Mouse (Mus musculus): ENCODE measurements around the gene Eif4b. TPM values are rescaled to one million over a fixed set of nuclear protein-coding genes. Genes with fewer than 3 reads are reported as not detected.

Gene Eif4b
- polyA plus RNA-seq, 1 experiment from 2014 or later: 96.1 TPM

GRCm38 (mm10) chr15:102112181-102112580 lies 38.6 kb downstream of the Eif4b start:
- ATAC-seq (replicated peaks; ENCODE audit: low FRiP score, low read depth): no peak
- no peak for TF ChIP-seq CTCF (IDR thresholded peaks at IDR 0.05; ENCODE audit: low read depth)
- H3K9ac ChIP-seq (ENCODE audit: low read depth, low read length): no peak overlapping the region
- no peak overlapping the region for H3K4me3 ChIP-seq (replicated peaks; ENCODE audit: low read depth, low read length)
- DNase-seq (ENCODE audit: low spot score): no peak
- no peak overlapping the region for H3K4me2 ChIP-seq (ENCODE audit: low read length)
- 92% methylated on average over 6 of the region's 6 CpGs for WGBS
- H3K4me1 ChIP-seq (replicated peaks; ENCODE audit: insufficient read depth, low read length): peaks cover 7% of the 10 kb centered on the region
- no peaks in the 10 kb centered on the region for H3K27me3 ChIP-seq (ENCODE audit: insufficient read depth, low read length)
- no peaks in the 10 kb centered on the region for H3K9me3 ChIP-seq (replicated peaks; ENCODE audit: low read length)
- no peak overlapping the region for H3K27ac ChIP-seq
- H3K36me3 ChIP-seq (ENCODE audit: insufficient read depth, low read length): peaks cover 89% of the 10 kb centered on the region

DNA sequence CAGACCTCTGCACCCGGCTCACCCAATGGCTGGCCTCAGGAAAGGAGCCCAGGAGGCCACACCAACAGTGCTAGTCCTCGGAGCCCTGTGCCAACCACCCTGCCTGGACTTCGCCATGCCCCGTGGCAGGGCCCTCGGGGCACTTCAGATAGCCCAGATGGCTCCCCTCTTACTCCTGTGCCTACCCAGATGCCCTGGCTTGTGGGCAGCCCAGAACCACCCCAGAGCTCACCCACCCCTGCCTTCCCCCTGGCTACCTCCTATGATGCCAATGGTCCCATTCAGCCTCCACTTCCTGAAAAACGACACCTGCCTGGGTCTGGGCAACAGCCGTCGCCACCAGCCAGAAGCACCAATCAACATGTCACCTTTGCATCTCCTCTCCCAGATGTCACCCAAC lies 39.3 kb downstream of the Eif4b start:
- Histone ChIP-seq H3K27ac (no peak overlapping the region), H3K9ac (ENCODE audit: low read depth, low read length) (no peak overlapping the region), H3K4me1 (replicated peaks; ENCODE audit: insufficient read depth, low read length) (peaks cover 5% of the 10 kb centered on the region), H3K9me3 (replicated peaks; ENCODE audit: low read length) (no peaks in the 10 kb centered on the region), H3K27me3 (ENCODE audit: insufficient read depth, low read length) (no peaks in the 10 kb centered on the region), H3K36me3 (ENCODE audit: insufficient read depth, low read length) (peaks cover 90% of the 10 kb centered on the region), H3K4me2 (ENCODE audit: low read length) (no peak overlapping the region), H3K4me3 (replicated peaks; ENCODE audit: low read depth, low read length) (no peak overlapping the region)
- ATAC-seq (replicated peaks; ENCODE audit: low FRiP score, low read depth): no peak
- no peak for DNase-seq (ENCODE audit: low spot score)
- no peak for TF ChIP-seq CTCF (IDR thresholded peaks at IDR 0.05; ENCODE audit: low read depth)
- 82% methylated on average over 8 of the region's 8 CpGs for WGBS

DNA sequence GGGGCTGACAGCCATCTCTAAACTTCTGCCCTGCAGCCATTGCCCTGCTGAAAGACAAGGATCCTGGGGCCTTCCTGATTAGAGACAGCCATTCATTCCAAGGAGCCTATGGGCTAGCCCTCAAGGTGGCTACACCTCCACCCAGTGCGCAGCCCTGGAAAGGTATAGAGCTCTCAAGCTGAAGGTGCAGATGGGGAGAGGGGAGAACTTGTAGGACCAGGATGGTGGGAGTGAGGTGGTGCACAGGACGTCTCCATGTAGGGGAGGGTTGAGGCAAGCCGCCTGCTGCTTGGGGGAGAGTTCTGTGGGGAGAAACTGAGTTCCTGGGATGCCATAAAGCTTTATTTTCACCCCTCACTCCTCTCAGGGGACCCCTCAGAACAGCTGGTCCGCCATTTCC lies 40.1 kb downstream of the Eif4b start:
- Histone ChIP-seq H3K4me1 (replicated peaks; ENCODE audit: insufficient read depth, low read length) (peaks cover 2% of the 10 kb centered on the region), H3K4me2 (ENCODE audit: low read length) (no peak overlapping the region), H3K9ac (ENCODE audit: low read depth, low read length) (no peak overlapping the region), H3K27ac (no peak overlapping the region), H3K27me3 (ENCODE audit: insufficient read depth, low read length) (no peaks in the 10 kb centered on the region), H3K36me3 (ENCODE audit: insufficient read depth, low read length) (peaks cover 91% of the 10 kb centered on the region), H3K9me3 (replicated peaks; ENCODE audit: low read length) (no peaks in the 10 kb centered on the region), H3K4me3 (replicated peaks; ENCODE audit: low read depth, low read length) (no peak overlapping the region)
- no peak for TF ChIP-seq CTCF (IDR thresholded peaks at IDR 0.05; ENCODE audit: low read depth)
- ATAC-seq (replicated peaks; ENCODE audit: low FRiP score, low read depth) (no peak), DNase-seq (ENCODE audit: low spot score) (no peak)
- 71% methylated on average over 4 of the region's 4 CpGs for WGBS

DNA sequence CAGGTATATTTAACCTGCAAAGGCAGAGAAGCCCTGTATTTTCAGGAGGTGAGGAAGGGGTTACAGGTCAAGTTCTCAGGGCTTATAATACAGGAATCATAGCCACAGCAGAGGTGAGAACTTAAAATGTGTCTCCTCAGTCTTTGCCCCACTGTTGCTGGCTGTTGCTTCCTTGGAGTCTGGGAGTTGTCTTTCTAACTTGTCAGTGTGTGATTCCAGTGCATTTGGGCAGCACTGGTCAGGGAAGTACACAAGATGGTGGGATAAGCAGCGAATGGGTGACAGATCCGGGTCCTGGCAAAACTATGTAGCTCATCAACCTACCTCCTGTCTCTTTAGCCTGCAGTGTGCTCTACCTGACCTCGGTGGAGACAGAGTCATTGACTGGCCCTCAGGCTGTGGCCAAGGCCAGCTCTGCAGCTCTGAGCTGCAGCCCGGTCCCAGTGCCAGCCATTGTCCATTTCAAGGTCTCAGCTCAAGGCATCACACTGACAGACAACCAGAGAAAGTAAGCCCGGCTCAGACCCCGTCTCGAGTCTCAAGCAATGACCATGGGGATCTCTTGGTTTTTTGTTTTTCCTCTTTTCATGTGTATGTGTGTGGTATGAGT lies 41.2 kb downstream of the Eif4b start:
- 81% methylated on average over 7 of the region's 7 CpGs for WGBS

GRCm38 (mm10) chr15:102115731-102116231 lies 42.2 kb downstream of the Eif4b start:
- Histone ChIP-seq H3K4me3 (replicated peaks; ENCODE audit: low read depth, low read length) (no peak overlapping the region), H3K4me2 (ENCODE audit: low read length) (no peak overlapping the region), H3K27ac (no peak overlapping the region), H3K27me3 (ENCODE audit: insufficient read depth, low read length) (no peaks in the 10 kb centered on the region), H3K4me1 (replicated peaks; ENCODE audit: insufficient read depth, low read length) (no peaks in the 10 kb centered on the region; the same call in 1 of the 2 replicates), H3K9me3 (replicated peaks; ENCODE audit: low read length) (no peaks in the 10 kb centered on the region), H3K9ac (ENCODE audit: low read depth, low read length) (no peak overlapping the region), H3K36me3 (ENCODE audit: insufficient read depth, low read length) (peaks cover 76% of the 10 kb centered on the region)
- DNase-seq (ENCODE audit: low spot score) (no peak), ATAC-seq (replicated peaks; ENCODE audit: low FRiP score, low read depth) (no peak)
- no peak for TF ChIP-seq CTCF (IDR thresholded peaks at IDR 0.05; ENCODE audit: low read depth)
- WGBS: 75% methylated on average over 9 of the region's 9 CpGs

More for the DNA sequence above, 41.2 kb downstream of the Eif4b start:
- H3K36me3 ChIP-seq (ENCODE audit: insufficient read depth, low read length): peaks cover 82% of the 10 kb centered on the region
- no peaks in the 10 kb centered on the region for H3K27me3 ChIP-seq (ENCODE audit: insufficient read depth, low read length)
- no peak overlapping the region for H3K9ac ChIP-seq (ENCODE audit: low read depth, low read length)
- H3K27ac ChIP-seq: no peak overlapping the region
- DNase-seq (ENCODE audit: low spot score) (no peak), ATAC-seq (replicated peaks; ENCODE audit: low FRiP score, low read depth) (no peak)
- H3K4me3 ChIP-seq (replicated peaks; ENCODE audit: low read depth, low read length): no peak overlapping the region
- no peaks in the 10 kb centered on the region for H3K9me3 ChIP-seq (replicated peaks; ENCODE audit: low read length)
- TF ChIP-seq CTCF (IDR thresholded peaks at IDR 0.05; ENCODE audit: low read depth): no peak
- H3K4me2 ChIP-seq (ENCODE audit: low read length): no peak overlapping the region
- no peaks in the 10 kb centered on the region; the same call in none of the 2 replicates for H3K4me1 ChIP-seq (replicated peaks; ENCODE audit: insufficient read depth, low read length)

GRCm38 (mm10) chr15:102116753-102117415 lies 43.3 kb downstream of the Eif4b start:
- Histone ChIP-seq H3K9ac (ENCODE audit: low read depth, low read length) (no peak overlapping the region), H3K4me1 (replicated peaks; ENCODE audit: insufficient read depth, low read length) (no peaks in the 10 kb centered on the region), H3K9me3 (replicated peaks; ENCODE audit: low read length) (no peaks in the 10 kb centered on the region), H3K4me2 (ENCODE audit: low read length) (no peak overlapping the region), H3K36me3 (ENCODE audit: insufficient read depth, low read length) (peaks cover 68% of the 10 kb centered on the region), H3K27me3 (ENCODE audit: insufficient read depth, low read length) (no peaks in the 10 kb centered on the region), H3K27ac (no peak overlapping the region), H3K4me3 (replicated peaks; ENCODE audit: low read depth, low read length) (no peak overlapping the region)
- 75% methylated on average over 11 of the region's 11 CpGs for WGBS
- no peak for DNase-seq (ENCODE audit: low spot score)
- TF ChIP-seq CTCF (IDR thresholded peaks at IDR 0.05; ENCODE audit: low read depth): no peak
- no peak for ATAC-seq (replicated peaks; ENCODE audit: low FRiP score, low read depth)
